Mouse (Mus musculus) embryonic facial prominence, embryonic 11.5 days (tissue): ENCODE results near the gene Lyz1. TPM values are rescaled to one million over a fixed set of nuclear protein-coding genes. Genes with fewer than 3 reads are reported as not detected.
"Not testable (repeated sequence)": the region's sequence is repeated elsewhere in the genome, so short reads cannot be mapped to it uniquely, and the experiment has no call there.

Experiments used
- ATAC-seq: fragments of 200-750 bp; cut with Nextera tagmentation; replicated peaks from 2 replicates; pipeline ENCODE4 v1.8.0; 2017; ENCODE audit warnings: low read depth; ENCODE audit not compliant: insufficient number of reproducible peaks, low FRiP score, low TSS enrichment
- DNase-seq: peaks from one replicate; pipeline ENCODE4 v3.0.0-alpha.2; 2015; ENCODE audit warnings: low spot score
- H3K27ac ChIP-seq: fragments of 300-500 bp; sonication (generic); replicated peaks from 2 replicates; pipeline ENCODE4 v1.5.1; 2014; ENCODE audit warnings: mild to moderate bottlenecking, low read depth, low read length, control low read depth
- H3K27me3 ChIP-seq: fragments of 300-500 bp; sonication (generic); 2 replicates; pipeline ENCODE4 v1.6.1; 2014; ENCODE audit warnings: mild to moderate bottlenecking, low read length, moderate library complexity, mixed read lengths; ENCODE audit not compliant: control insufficient read depth, insufficient read depth
- H3K36me3 ChIP-seq: fragments of 300-500 bp; sonication (generic); replicated peaks from 2 replicates; pipeline ENCODE4 v1.6.1; 2014; ENCODE audit warnings: low read depth, mild to moderate bottlenecking, low read length, moderate library complexity, mixed read lengths; ENCODE audit not compliant: control insufficient read depth, insufficient read depth
- H3K4me1 ChIP-seq: fragments of 300-500 bp; sonication (generic); 2 replicates; pipeline ENCODE4 v1.6.1; 2014; ENCODE audit warnings: low read length, mixed read lengths; ENCODE audit not compliant: control insufficient read depth, insufficient read depth
- H3K4me2 ChIP-seq: fragments of 300-500 bp; sonication (generic); 2 replicates; pipeline ENCODE4 v1.6.1; 2014; ENCODE audit warnings: low read depth, mild to moderate bottlenecking, control low read depth, low read length, moderate library complexity
- H3K4me3 ChIP-seq: fragments of 300-500 bp; sonication (generic); 2 replicates; pipeline ENCODE4 v1.5.1; 2014; ENCODE audit warnings: low read depth, low read length, control low read depth
- H3K9ac ChIP-seq: fragments of 300-500 bp; sonication (generic); replicated peaks from 2 replicates; pipeline ENCODE4 v1.6.1; 2014; ENCODE audit warnings: mild to moderate bottlenecking, control low read depth, low read length
- H3K9me3 ChIP-seq: fragments of 300-500 bp; sonication (generic); replicated peaks from 2 replicates; pipeline ENCODE4 v1.6.1; 2016; ENCODE audit warnings: mild to moderate bottlenecking, low read length, inconsistent platforms, mixed read lengths; ENCODE audit not compliant: control insufficient read depth
- WGBS: fragments of 180-500 bp; shearing (Covaris S2); extraction: QIAGEN DNeasy Blood & Tissue Kit; methylation state at CpG from one replicate; pipeline ENCODE4 v1.1.7; 2014; 5-methylcytosine and 5-hydroxymethylcytosine counted together
- polyA plus RNA-seq: library from polyadenylated mRNA; unstranded; fragments of >200 nt; fragmentation: Nextera tagmentation; extraction: Ambion mirVana; gene quantifications from 2 replicates; pipeline ENCODE4 v1.2.1, GENCODE M21; 2014

Lyz1 gene
- polyA plus RNA-seq, 1 experiment from 2014 or later: not detected

- no peaks in the 10 kb centered on the region for H3K27me3 ChIP-seq
- no peaks in the 10 kb centered on the region for H3K36me3 ChIP-seq
- DNase-seq (no peak), ATAC-seq (no peak)
- H3K9ac ChIP-seq: no peak overlapping the region
- H3K4me2 ChIP-seq: no peak overlapping the region
- no peaks in the 10 kb centered on the region for H3K4me1 ChIP-seq
- 86% methylated on average over 6 of the region's 6 CpGs for WGBS
- H3K4me3 ChIP-seq: no peak overlapping the region
- H3K27ac ChIP-seq: no peak overlapping the region
- no peaks in the 10 kb centered on the region for H3K9me3 ChIP-seq
These were observed 6.2 kb downstream of the Lyz1 start for GRCm38 (mm10) chr10:117286366-117286970.

- DNase-seq, ATAC-seq: not testable (repeated sequence)
- WGBS: 62% methylated on average over 2 of the region's 7 CpGs
These were observed 7.1 kb downstream of the Lyz1 start for GRCm38 (mm10) chr10:117285584-117285983.

GRCm38 (mm10) chr10:117284578-117285520 is 7.8 kb downstream of the Lyz1 start:
- Histone ChIP-seq H3K36me3 (no peaks in the 10 kb centered on the region), H3K9me3 (no peaks in the 10 kb centered on the region), H3K27ac (no peak overlapping the region), H3K4me3 (no peak overlapping the region), H3K4me1 (no peaks in the 10 kb centered on the region), H3K27me3 (no peaks in the 10 kb centered on the region), H3K9ac (no peak overlapping the region), H3K4me2 (no peak overlapping the region)
- DNase-seq: no peak
- 85% methylated on average over 10 of the region's 10 CpGs for WGBS
- ATAC-seq: no peak

More at GRCm38 (mm10) chr10:117285584-117285983, 7.1 kb downstream of the Lyz1 start:
- H3K9me3 ChIP-seq, H3K27ac ChIP-seq, H3K4me2 ChIP-seq, H3K9ac ChIP-seq, H3K4me3 ChIP-seq, H3K27me3 ChIP-seq, H3K36me3 ChIP-seq, H3K4me1 ChIP-seq: not testable (repeated sequence)

GRCm38 (mm10) chr10:117283871-117284577 is 8.6 kb downstream of the Lyz1 start:
- no peaks in the 10 kb centered on the region for H3K36me3 ChIP-seq
- no peak overlapping the region for H3K4me2 ChIP-seq
- 83% methylated on average over 7 of the region's 7 CpGs for WGBS
- no peaks in the 10 kb centered on the region for H3K9me3 ChIP-seq
- no peak overlapping the region for H3K27ac ChIP-seq
- H3K4me3 ChIP-seq: no peak overlapping the region
- no peaks in the 10 kb centered on the region for H3K27me3 ChIP-seq
- H3K9ac ChIP-seq: no peak overlapping the region
- DNase-seq: no peak
- no peaks in the 10 kb centered on the region for H3K4me1 ChIP-seq
- ATAC-seq: no peak

GRCm38 (mm10) chr10:117283196-117283595 is 9.5 kb downstream of the Lyz1 start:
- not testable (repeated sequence) for ATAC-seq
- WGBS: 84% methylated on average over 4 of the region's 4 CpGs

GRCm38 (mm10) chr10:117282551-117282950 is 10.1 kb downstream of the Lyz1 start:
- DNase-seq: no peak
- WGBS: 89% methylated on average over 2 of the region's 2 CpGs
- no peak for ATAC-seq
- Histone ChIP-seq H3K9me3 (no peaks in the 10 kb centered on the region), H3K4me1 (no peaks in the 10 kb centered on the region), H3K4me3 (no peak overlapping the region), H3K36me3 (no peaks in the 10 kb centered on the region), H3K27ac (no peak overlapping the region), H3K9ac (no peak overlapping the region), H3K4me2 (no peak overlapping the region), H3K27me3 (no peaks in the 10 kb centered on the region)

More at GRCm38 (mm10) chr10:117283196-117283595, 9.5 kb downstream of the Lyz1 start:
- not testable (repeated sequence) for H3K9ac ChIP-seq, H3K27ac ChIP-seq, H3K9me3 ChIP-seq, H3K4me2 ChIP-seq, H3K27me3 ChIP-seq, H3K4me1 ChIP-seq, H3K36me3 ChIP-seq, H3K4me3 ChIP-seq, DNase-seq

- H3K4me1 ChIP-seq: no peaks in the 10 kb centered on the region
- no peak for ATAC-seq
- WGBS: 60% methylated on average over 4 of the region's 4 CpGs
These were observed 10.6 kb downstream of the Lyz1 start, which contains the start of gene Lyz2 for GRCm38 (mm10) chr10:117282049-117282448. Gene Lyz2 (minus strand): TSS chr10:117282321.

More at GRCm38 (mm10) chr10:117282049-117282448, 10.6 kb downstream of the Lyz1 start, which contains the start of gene Lyz2:
- Histone ChIP-seq H3K4me2 (no peak within 1 kb of the TSS), H3K27me3 (no peaks in the 10 kb centered on the region), H3K27ac (no peak within 1 kb of the TSS), H3K9ac (no peak within 1 kb of the TSS), H3K9me3 (no peaks in the 10 kb centered on the region), H3K4me3 (no peak within 1 kb of the TSS), H3K36me3 (no peaks in the 10 kb centered on the region)
- no peak for DNase-seq
